Mouse (Mus musculus) naive thymus-derived CD4-positive, alpha-beta T cell, adult 2 months (primary cell): ENCODE data around the gene Dnajb1.

ENCODE experiments used
- DNase-seq: peaks from one replicate; pipeline ENCODE4 v3.0.0-alpha.2; 2011; ENCODE audit warnings: low read depth

Dnajb1 gene

GRCm38 (mm10) chr8:83578131-83579055 is 29.6 kb upstream of the Dnajb1 start:
- no peak for DNase-seq

GRCm38 (mm10) chr8:83579676-83580075 is 28.3 kb upstream of the Dnajb1 start:
- DNase-seq: no peak

GRCm38 (mm10) chr8:83580826-83581225 is 27.2 kb upstream of the Dnajb1 start:
- DNase-seq: no peak

GRCm38 (mm10) chr8:83582226-83582625 is 25.8 kb upstream of the Dnajb1 start:
- DNase-seq: no peak

GRCm38 (mm10) chr8:83583236-83583635 is 24.8 kb upstream of the Dnajb1 start:
- DNase-seq: no peak

GRCm38 (mm10) chr8:83584771-83585170 is 23.2 kb upstream of the Dnajb1 start:
- no peak for DNase-seq

- no peak for DNase-seq
These were observed 22.7 kb upstream of the Dnajb1 start for GRCm38 (mm10) chr8:83585333-83585732.

GRCm38 (mm10) chr8:83587644-83588043 is 20.3 kb upstream of the Dnajb1 start:
- no peak for DNase-seq

- no peak for DNase-seq
These were observed 19.1 kb upstream of the Dnajb1 start for GRCm38 (mm10) chr8:83588886-83589285.

- DNase-seq: peak; percentile 48
These were observed 17.4 kb upstream of the Dnajb1 start for GRCm38 (mm10) chr8:83590488-83591023.

- no peak for DNase-seq
These were observed 15.3 kb upstream of the Dnajb1 start for GRCm38 (mm10) chr8:83592682-83593081.

GRCm38 (mm10) chr8:83593325-83594166 is 14.4 kb upstream of the Dnajb1 start:
- peak; percentile 70 for DNase-seq

GRCm38 (mm10) chr8:83594167-83595049 is 13.6 kb upstream of the Dnajb1 start:
- DNase-seq: peak; percentile 98

- DNase-seq: peak; percentile 32
These were observed 13.0 kb upstream of the Dnajb1 start for GRCm38 (mm10) chr8:83595050-83595345.

- DNase-seq: peak; percentile 67
These were observed 11.6 kb upstream of the Dnajb1 start for GRCm38 (mm10) chr8:83596369-83596768.

GRCm38 (mm10) chr8:83598146-83598545 is 9.8 kb upstream of the Dnajb1 start:
- no peak for DNase-seq

GRCm38 (mm10) chr8:83599814-83600213 is 8.2 kb upstream of the Dnajb1 start:
- no peak for DNase-seq

GRCm38 (mm10) chr8:83602650-83603029 is 5.4 kb upstream of the Dnajb1 start:
- no peak for DNase-seq

GRCm38 (mm10) chr8:83608398-83608829 is 421 bp downstream of the Dnajb1 start:
- no peak for DNase-seq

- DNase-seq: no peak
These were observed 1.1 kb downstream of the Dnajb1 start for GRCm38 (mm10) chr8:83609086-83609485.

- DNase-seq: peak; percentile 32
These were observed 1.7 kb downstream of the Dnajb1 start for GRCm38 (mm10) chr8:83609547-83610180.
